Mouse (Mus musculus) MEL (cell line): Measurements from ENCODE around the gene Fam102a. TPM values are rescaled to one million over a fixed set of nuclear protein-coding genes. Genes with fewer than 3 reads are reported as not detected.

Source experiments
- BHLHE40 ChIP-seq: IDR thresholded peaks from 2 replicates; pipeline ENCODE4 v1.6.1; 2012; ENCODE audit warnings: low read depth, mild to moderate bottlenecking, inconsistent platforms, low read length, improper control_type of control experiment, borderline replicate concordance
- CHD1 ChIP-seq: IDR thresholded peaks from 2 replicates; pipeline ENCODE4 v1.6.1; 2012; ENCODE audit warnings: low read depth, mild to moderate bottlenecking, inconsistent platforms, low read length, improper control_type of control experiment
- CHD2 ChIP-seq: IDR thresholded peaks from 2 replicates; pipeline ENCODE4 v1.6.1; 2011; ENCODE audit warnings: low read length, improper control_type of control experiment
- CTCF ChIP-seq, 3 experiments: IDR thresholded peaks in 2 of 3; conservative IDR thresholded peaks in 1 of 3; 2 replicates each; pipeline ENCODE4 v1.5.1; 2011 to 2012; ENCODE audit warnings: low read length in 3 of 3, low read depth in 2 of 3, mild to moderate bottlenecking in 2 of 3, improper control_type of control experiment in 1 of 3, inconsistent platforms in 1 of 3, mixed read lengths in 1 of 3, moderate library complexity in 1 of 3; ENCODE audit not compliant: control insufficient read depth in 1 of 3, insufficient read depth in 1 of 3, poor library complexity in 1 of 3, severe bottlenecking in 1 of 3
- E2F4 ChIP-seq: IDR thresholded peaks from 2 replicates; pipeline ENCODE4 v1.6.1; 2011; ENCODE audit warnings: low read depth, low read length, improper control_type of control experiment, borderline replicate concordance
- ELF1 ChIP-seq: IDR thresholded peaks from 2 replicates; pipeline ENCODE4 v1.6.1; 2014; ENCODE audit warnings: low read depth, mild to moderate bottlenecking, inconsistent platforms, low read length, improper control_type of control experiment, moderate library complexity
- EP300 ChIP-seq, 2 experiments: IDR thresholded peaks; 2 replicates each; pipeline ENCODE4 v1.6.1; 2011; ENCODE audit warnings: improper control_type of control experiment in 2 of 2, low read length in 2 of 2, low read depth in 1 of 2, mild to moderate bottlenecking in 1 of 2
- GABPA ChIP-seq: IDR thresholded peaks from 2 replicates; pipeline ENCODE4 v1.6.1; 2012; ENCODE audit warnings: low read depth, mild to moderate bottlenecking, inconsistent platforms, low read length, improper control_type of control experiment, moderate library complexity
- GATA1 ChIP-seq: IDR thresholded peaks from 2 replicates; pipeline ENCODE4 v1.6.1; 2011; ENCODE audit warnings: low read depth, low read length, improper control_type of control experiment
- HCFC1 ChIP-seq: IDR thresholded peaks from 2 replicates; pipeline ENCODE4 v1.6.1; 2012; ENCODE audit warnings: low read depth, mild to moderate bottlenecking, inconsistent platforms, low read length, improper control_type of control experiment, moderate library complexity
- JUND ChIP-seq: IDR thresholded peaks from 2 replicates; pipeline ENCODE4 v1.6.1; 2011; ENCODE audit warnings: low read depth, mild to moderate bottlenecking, improper control_type of control experiment, low read length
- MAFK ChIP-seq: IDR thresholded peaks from 2 replicates; pipeline ENCODE4 v1.6.1; 2011; ENCODE audit warnings: low read depth, mild to moderate bottlenecking, low read length, improper control_type of control experiment, borderline replicate concordance
- MAX ChIP-seq: IDR thresholded peaks from 2 replicates; pipeline ENCODE4 v1.6.1; 2011; ENCODE audit warnings: low read length, improper control_type of control experiment
- MAZ ChIP-seq: IDR thresholded peaks from 2 replicates; pipeline ENCODE4 v1.6.1; 2012; ENCODE audit warnings: low read depth, mild to moderate bottlenecking, inconsistent platforms, low read length, improper control_type of control experiment
- MEF2A ChIP-seq: IDR thresholded peaks from 2 replicates; pipeline ENCODE4 v1.6.1; 2014; ENCODE audit warnings: low read depth, mild to moderate bottlenecking, inconsistent platforms, low read length, improper control_type of control experiment; ENCODE audit not compliant: poor library complexity, insufficient replicate concordance, severe bottlenecking; ENCODE audit errors: extremely low read depth
- MXI1 ChIP-seq: IDR thresholded peaks from 2 replicates; pipeline ENCODE4 v1.6.1; 2011; ENCODE audit warnings: mild to moderate bottlenecking, low read depth, low read length, improper control_type of control experiment
- MYB ChIP-seq: IDR thresholded peaks from 2 replicates; pipeline ENCODE4 v1.6.1; 2011; ENCODE audit warnings: mild to moderate bottlenecking, low read depth, low read length, improper control_type of control experiment
- MYC ChIP-seq: IDR thresholded peaks from 2 replicates; pipeline ENCODE4 v1.6.1; 2011; ENCODE audit warnings: low read depth, mild to moderate bottlenecking, low read length, improper control_type of control experiment, moderate library complexity
- NELFE ChIP-seq: IDR thresholded peaks from 2 replicates; pipeline ENCODE4 v1.6.1; 2011; ENCODE audit warnings: low read depth, low read length, improper control_type of control experiment
- RCOR1 ChIP-seq: IDR thresholded peaks from 2 replicates; pipeline ENCODE4 v1.6.1; 2012; ENCODE audit warnings: low read depth, mild to moderate bottlenecking, inconsistent platforms, low read length, improper control_type of control experiment
- SMC3 ChIP-seq: IDR thresholded peaks from 2 replicates; pipeline ENCODE4 v1.6.1; 2011; ENCODE audit warnings: low read depth, low read length, improper control_type of control experiment
- TAL1 ChIP-seq: IDR thresholded peaks from 2 replicates; pipeline ENCODE4 v1.6.1; 2012; ENCODE audit warnings: mild to moderate bottlenecking, inconsistent platforms, low read length, moderate library complexity, mixed read lengths
- TCF12 ChIP-seq: IDR thresholded peaks from 2 replicates; pipeline ENCODE4 v1.6.1; 2014; ENCODE audit warnings: low read depth, mild to moderate bottlenecking, inconsistent platforms, low read length, improper control_type of control experiment, moderate library complexity
- USF2 ChIP-seq, 2 experiments: IDR thresholded peaks; 2 replicates each; pipeline ENCODE4 v1.6.1; 2011 to 2012; ENCODE audit warnings: improper control_type of control experiment in 2 of 2, low read length in 2 of 2, borderline replicate concordance in 1 of 2, inconsistent platforms in 1 of 2, low read depth in 1 of 2, mild to moderate bottlenecking in 1 of 2; ENCODE audit not compliant: insufficient read depth in 1 of 2
- ZC3H11A ChIP-seq: IDR thresholded peaks from 2 replicates; pipeline ENCODE4 v1.6.1; 2012; ENCODE audit warnings: low read depth, mild to moderate bottlenecking, inconsistent platforms, low read length, improper control_type of control experiment
- ZKSCAN1 ChIP-seq: IDR thresholded peaks from 2 replicates; pipeline ENCODE4 v1.6.1; 2012; ENCODE audit warnings: low read depth, mild to moderate bottlenecking, inconsistent platforms, low read length, improper control_type of control experiment, moderate library complexity
- polyA plus RNA-seq, 2 experiments: library from polyadenylated mRNA; stranded (reverse) in 1 of 2; unstranded in 1 of 2; fragments of >175 nt in 1 of 2; fragments of >200 nt in 1 of 2; gene quantifications; 2 replicates each; pipeline versions ENCODE4 v1.2.1 to v1.2.4; 2012; ENCODE audit warnings: low replicate concordance in 2 of 2, low read depth in 1 of 2; ENCODE audit not compliant: insufficient read length in 2 of 2, insufficient read depth in 1 of 2, missing spikeins in 1 of 2
- total RNA-seq: library from RNA; depleted of rRNA; stranded (reverse); fragments of 300-350 nt; gene quantifications from 2 replicates; pipeline ENCODE4 v1.2.3, GENCODE M21; 2012

The Fam102a gene
- total and polyA plus RNA-seq, 3 experiments = 1.8 to 2.4 TPM; not detected in 1

- TF ChIP-seq E2F4 (peak; percentile 78; the same call in 1 of the 2 replicates), TAL1 (no peak), CHD1 (no peak), GABPA (no peak), JUND (no peak), MEF2A (no peak), MYC (peak; percentile 69; the same call in 1 of the 2 replicates), ZKSCAN1 (no peak), RCOR1 (no peak), ELF1 (peak; percentile 98), CTCF (IDR thresholded peaks at IDR 0.05 in 2 of 3, conservative IDR thresholded peaks at IDR 0.05 in 1 of 3; ENCODE audit: control insufficient read depth in 1 of 3, insufficient read depth in 1 of 3, low read depth in 2 of 3, low read length in 3 of 3, poor library complexity in 1 of 3, severe bottlenecking in 1 of 3) (no peak), MXI1 (peak; percentile 87), USF2 (IDR thresholded peaks at IDR 0.05; ENCODE audit: borderline replicate concordance in 1 of 2, insufficient read depth in 1 of 2, low read depth in 1 of 2, low read length in 2 of 2) (peak; percentile 80 to 88), BHLHE40 (peak; percentile 68), CHD2 (peak; percentile 41; the same call in 1 of the 2 replicates), MYB (no peak), MAX (peak; percentile 91), EP300 (IDR thresholded peaks at IDR 0.05; ENCODE audit: low read depth in 1 of 2, low read length in 2 of 2) (no peak), HCFC1 (peak; percentile 100), ZC3H11A (no peak), MAFK (no peak), MAZ (peak; percentile 44; the same call in 1 of the 2 replicates), NELFE (peak; percentile 94), SMC3 (no peak), TCF12 (peak; percentile 60; the same call in 1 of the 2 replicates), GATA1 (no peak)
Observed at GRCm38 (mm10) chr2:32570698-32571494, 35.8 kb downstream of the Fam102a start, which contains the start of gene Dpm2 (continued).
